Mouse (Mus musculus) lung, postnatal 25 days (tissue): Measurements from ENCODE around the gene Kcne1l.
A peak's percentile ranks its signal among the peaks of the same experiment; 100 is the strongest.

Experiments
- DNase-seq: peaks from one replicate; pipeline ENCODE4 v3.0.0; 2022; ENCODE audit warnings: low spot score

Gene Kcne1l

GRCm38 (mm10) chrX:142305869-142306581 lies at the start of gene Kcne1l:
TSS of gene Kcne1l (minus strand) at chrX:142306294.
- DNase-seq: no peak

GRCm38 (mm10) chrX:142336207-142336606 lies 30.1 kb upstream of the Kcne1l start:
- DNase-seq: peak; percentile 16

- no peak for DNase-seq
Observed at GRCm38 (mm10) chrX:142335502-142335901, 29.4 kb upstream of the Kcne1l start.

- DNase-seq: no peak
Observed at GRCm38 (mm10) chrX:142325760-142326159, 19.7 kb upstream of the Kcne1l start.

- no peak for DNase-seq
Observed at GRCm38 (mm10) chrX:142316106-142316505, 10.0 kb upstream of the Kcne1l start.

GRCm38 (mm10) chrX:142315270-142315669 lies 9.2 kb upstream of the Kcne1l start:
- no peak for DNase-seq

GRCm38 (mm10) chrX:142314307-142315024 lies 8.4 kb upstream of the Kcne1l start:
- peak; percentile 39 for DNase-seq

GRCm38 (mm10) chrX:142310431-142310830 lies 4.3 kb upstream of the Kcne1l start:
- DNase-seq: no peak

- DNase-seq: no peak
Observed at GRCm38 (mm10) chrX:142305010-142305868, 855 bp downstream of the Kcne1l start.

- DNase-seq: no peak
Observed at GRCm38 (mm10) chrX:142304592-142304991, 1.5 kb downstream of the Kcne1l start.

- DNase-seq: no peak
Observed at GRCm38 (mm10) chrX:142303456-142303855, 2.6 kb downstream of the Kcne1l start.

- no peak for DNase-seq
Observed at GRCm38 (mm10) chrX:142285905-142286304, 20.2 kb downstream of the Kcne1l start.

- no peak for DNase-seq
Observed at GRCm38 (mm10) chrX:142276573-142276972, 29.5 kb downstream of the Kcne1l start.

- no peak for DNase-seq
Observed at GRCm38 (mm10) chrX:142276031-142276430, 30.1 kb downstream of the Kcne1l start.
